Comparison of ENCODE assay signal across 9 mouse cellular contexts in the genomic region with DNA sequence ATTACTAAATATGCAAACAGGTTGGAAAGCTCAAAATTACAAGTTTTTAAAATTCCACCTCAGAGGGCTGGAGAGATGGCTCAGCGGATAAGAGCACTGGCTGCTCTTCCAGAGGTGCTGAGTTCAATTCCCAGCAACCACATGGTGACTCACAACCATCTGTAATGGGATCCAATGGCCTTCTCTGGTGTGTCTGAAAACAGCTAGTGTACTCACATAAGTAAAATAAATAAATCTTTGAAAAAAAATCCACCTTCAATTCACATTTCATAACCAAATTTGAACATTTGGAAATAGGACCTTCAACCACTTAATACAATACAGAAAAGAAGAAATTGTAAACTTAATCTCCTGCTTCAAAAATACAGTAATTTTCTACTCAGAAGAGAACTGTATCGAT. TPM values are rescaled to one million over a fixed set of nuclear protein-coding genes. Genes with fewer than 3 reads are reported as not detected.
DNase-seq lines count a peak whose midpoint lies in the region; ATAC-seq lines count a peak whose summit lies in the region.
"Had no signal": no experiment of that assay in that cellular context is flagged by ENCODE, and none has a peak within 500 bp of the region (broad histone marks: within the 10 kb centered on the region; RNA-seq: fewer than 3 reads in every experiment).

No protein-coding gene starts in this region.

- H3K9ac ChIP-seq in kidney, embryonic 14.5 days (ENCODE audit: low read depth, low read length), result peak overlapping the region; percentile 92
- H3K9ac ChIP-seq in hindbrain, embryonic 13.5 days, result peak overlapping the region; percentile 96
- H3K9ac ChIP-seq in midbrain, embryonic 14.5 days (replicated peaks; ENCODE audit: low read length), result peak overlapping the region; percentile 90

- no peaks in the 10 kb centered on the region for H3K9me3 ChIP-seq in kidney, embryonic 14.5 days (ENCODE audit: control insufficient read depth, low read length)
- H3K9me3 ChIP-seq in hindbrain, embryonic 13.5 days, result no peaks in the 10 kb centered on the region
- no peaks in the 10 kb centered on the region for H3K9me3 ChIP-seq in midbrain, embryonic 14.5 days (ENCODE audit: control insufficient read depth, low read length)

- H3K36me3 ChIP-seq in kidney, embryonic 14.5 days (ENCODE audit: control insufficient read depth, insufficient read depth, low read length), result no peaks in the 10 kb centered on the region
- H3K36me3 ChIP-seq in hindbrain, embryonic 13.5 days, result 0 out of 2 replicates have a peak, but pooled peaks cover 4% of the 10 kb centered on the region
- H3K36me3 ChIP-seq in midbrain, embryonic 14.5 days (ENCODE audit: control insufficient read depth, insufficient read depth, low read length), result 0 out of 2 replicates have a peak, but pooled peaks cover 2% of the 10 kb centered on the region

- H3K27me3 ChIP-seq in kidney, embryonic 14.5 days (ENCODE audit: control insufficient read depth, insufficient read depth, low read length), result no peaks in the 10 kb centered on the region
- H3K27me3 ChIP-seq in hindbrain, embryonic 13.5 days, result no peaks in the 10 kb centered on the region
- H3K27me3 ChIP-seq in midbrain, embryonic 14.5 days (ENCODE audit: control insufficient read depth, insufficient read depth, low read length), result no peaks in the 10 kb centered on the region

- peak overlapping the region; percentile 98 for H3K4me3 ChIP-seq in kidney, embryonic 14.5 days (ENCODE audit: low read length)
- peak overlapping the region; percentile 99 for H3K4me3 ChIP-seq in hindbrain, embryonic 13.5 days
- H3K4me3 ChIP-seq in midbrain, embryonic 14.5 days (replicated peaks; ENCODE audit: low read depth, low read length), result peak overlapping the region; percentile 96

- ATAC-seq in kidney, embryonic 14.5 days (ENCODE audit: low FRiP score, low TSS enrichment), result no peak
- no peak for ATAC-seq in hindbrain, embryonic 13.5 days (ENCODE audit: low FRiP score)
- ATAC-seq in midbrain, embryonic 14.5 days (ENCODE audit: low FRiP score, low TSS enrichment), result no peak

- peak overlapping the region; percentile 53 for H3K4me2 ChIP-seq in kidney, embryonic 14.5 days (replicated peaks; ENCODE audit: low read depth, low read length)
- peak overlapping the region; percentile 95 for H3K4me2 ChIP-seq in hindbrain, embryonic 13.5 days
- peak overlapping the region; percentile 93 for H3K4me2 ChIP-seq in midbrain, embryonic 14.5 days (ENCODE audit: low read length)

- DNase-seq in kidney, postnatal 10 days, result no peak
- DNase-seq in NIH3T3 (ENCODE audit: low read depth), result peak; percentile 34
- no peak for DNase-seq in midbrain, embryonic 14.5 days
- DNase-seq in adrenal gland, postnatal 25 days, result no peak
- DNase-seq in c-Kit-positive CD71-positive TER-119-positive erythroid progenitor cells, embryonic 14.5 days (ENCODE audit: low spot score), result no peak
- DNase-seq in gastrocnemius, postnatal 10 days, result no peak
- DNase-seq: kidney, adult 8-10 months had no signal

- H3K27ac ChIP-seq in kidney, embryonic 14.5 days (ENCODE audit: low read depth, low read length), result no peak overlapping the region
- no peak overlapping the region for H3K27ac ChIP-seq in hindbrain, embryonic 13.5 days
- H3K27ac ChIP-seq in midbrain, embryonic 14.5 days (replicated peaks; ENCODE audit: low read depth, low read length), result no peak overlapping the region

- H3K4me1 ChIP-seq in kidney, embryonic 14.5 days (ENCODE audit: control insufficient read depth, insufficient read depth, low read length), result peaks cover 15% of the 10 kb centered on the region
- H3K4me1 ChIP-seq in hindbrain, embryonic 13.5 days (replicated peaks), result peaks cover 22% of the 10 kb centered on the region
- peaks cover 12% of the 10 kb centered on the region for H3K4me1 ChIP-seq in midbrain, embryonic 14.5 days (ENCODE audit: control insufficient read depth, insufficient read depth, low read length)

- WGBS in kidney, embryonic 14.5 days, result 33% methylated on average over 2 of the region's 2 CpGs
- WGBS in hindbrain, embryonic 13.5 days, result 40% methylated on average over 2 of the region's 2 CpGs
- 43% methylated on average over 2 of the region's 2 CpGs for WGBS in midbrain, embryonic 14.5 days

RNA-seq across cellular contexts. Expression of gene Atp5l, which starts 0.9 kb away (rescaled TPM):
- polyA plus RNA-seq in kidney, embryonic 14.5 days (2014; fragmentation: Nextera tagmentation; extraction: Ambion mirVana), result 674 and 931 TPM in 2 replicates
- polyA plus RNA-seq in hindbrain, embryonic 13.5 days (2015; fragmentation: Nextera tagmentation; extraction: Ambion mirVana), result 795 and 863 TPM in 2 replicates
- 698 and 917 TPM in 2 replicates for polyA plus RNA-seq in midbrain, embryonic 14.5 days (2014; fragmentation: Nextera tagmentation; extraction: Ambion mirVana)
- 383 and 529 TPM in 2 replicates for total RNA-seq in adrenal gland, postnatal 25 days (2021)
- total RNA-seq in gastrocnemius, postnatal 10 days (2021), result 100 to 1,000 TPM; 647 to 794 TPM

RNA-seq across cellular contexts. Expression of gene Kmt2a, which starts 38.5 kb away (rescaled TPM):
- polyA plus RNA-seq in kidney, embryonic 14.5 days (2014; fragmentation: Nextera tagmentation; extraction: Ambion mirVana), result 14.9 and 15.2 TPM in 2 replicates
- 15.8 and 20.6 TPM in 2 replicates for polyA plus RNA-seq in hindbrain, embryonic 13.5 days (2015; fragmentation: Nextera tagmentation; extraction: Ambion mirVana)
- polyA plus RNA-seq in midbrain, embryonic 14.5 days (2014; fragmentation: Nextera tagmentation; extraction: Ambion mirVana), result 21.0 and 22.2 TPM in 2 replicates
- 31.5 and 47.5 TPM in 2 replicates for total RNA-seq in adrenal gland, postnatal 25 days (2021)
- total RNA-seq in gastrocnemius, postnatal 10 days (2021), result 10 to 100 TPM; 15.1 to 21.3 TPM

RNA-seq across cellular contexts. Expression of gene Ube4a, which starts 45.8 kb away (rescaled TPM):
- 25.6 and 38.2 TPM in 2 replicates for polyA plus RNA-seq in kidney, embryonic 14.5 days (2014; fragmentation: Nextera tagmentation; extraction: Ambion mirVana)
- 35.6 and 37.7 TPM in 2 replicates for polyA plus RNA-seq in hindbrain, embryonic 13.5 days (2015; fragmentation: Nextera tagmentation; extraction: Ambion mirVana)
- polyA plus RNA-seq in midbrain, embryonic 14.5 days (2014; fragmentation: Nextera tagmentation; extraction: Ambion mirVana), result 53.0 and 59.0 TPM in 2 replicates
- total RNA-seq in adrenal gland, postnatal 25 days (2021), result 71.9 and 105 TPM in 2 replicates
- total RNA-seq in gastrocnemius, postnatal 10 days (2021), result 10 to 100 TPM; 30.5 to 34.3 TPM
